Mouse (Mus musculus) CD4-positive, CD25-positive, alpha-beta regulatory T cell, adult 2 months (primary cell): ENCODE measurements around the gene Pygb.
A peak's percentile ranks its signal among the peaks of the same experiment; 100 is the strongest.

Experiments used
- DNase-seq: peaks from one replicate; pipeline ENCODE4 v3.0.0-alpha.2; 2012; ENCODE audit warnings: low read depth, low spot score

Gene Pygb

GRCm38 (mm10) chr2:150786251-150787180 is at the start of gene Pygb:
TSS of gene Pygb (plus strand) at chr2:150786735.
- peak; percentile 94 for DNase-seq

- DNase-seq: no peak
Measured at GRCm38 (mm10) chr2:150737881-150738280, 48.7 kb upstream of the Pygb start.

DNA sequence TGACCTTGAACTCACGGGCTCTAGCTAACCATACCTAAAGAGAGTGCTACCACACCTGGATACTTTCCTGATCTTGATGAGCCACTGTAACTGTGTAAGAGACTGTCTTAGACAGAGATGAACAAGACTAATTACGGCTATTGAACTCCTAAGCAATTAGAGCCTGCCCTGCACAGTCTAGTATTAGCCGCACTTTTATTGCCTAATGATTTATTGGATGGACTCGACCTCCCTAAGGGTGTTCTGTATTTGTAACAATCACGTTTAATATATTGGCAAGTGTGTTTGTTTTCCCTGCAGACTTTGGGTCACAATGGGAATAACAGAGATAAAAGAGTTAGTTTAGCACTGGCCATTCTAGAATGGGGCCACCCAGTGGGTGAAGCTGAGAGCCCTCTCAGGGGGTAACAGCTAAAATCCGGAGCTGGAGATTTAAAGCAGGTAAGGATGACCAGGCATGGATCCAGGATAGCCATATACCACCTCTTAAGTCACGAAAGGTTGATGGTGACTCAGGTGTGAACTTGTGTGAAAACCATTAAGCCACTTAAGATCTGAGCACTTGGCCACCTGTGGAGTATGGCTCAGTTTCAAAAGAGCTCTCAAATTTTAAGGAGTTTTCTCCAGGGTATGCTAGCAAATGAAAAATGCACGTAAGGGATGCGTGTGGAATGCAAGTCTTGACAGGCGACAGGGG is 46.2 kb upstream of the Pygb start:
- DNase-seq: no peak

- DNase-seq: peak; percentile 44
Measured at GRCm38 (mm10) chr2:150741405-150741804, 45.1 kb upstream of the Pygb start.

- no peak for DNase-seq
Measured at GRCm38 (mm10) chr2:150745016-150745415, 41.5 kb upstream of the Pygb start.

DNA sequence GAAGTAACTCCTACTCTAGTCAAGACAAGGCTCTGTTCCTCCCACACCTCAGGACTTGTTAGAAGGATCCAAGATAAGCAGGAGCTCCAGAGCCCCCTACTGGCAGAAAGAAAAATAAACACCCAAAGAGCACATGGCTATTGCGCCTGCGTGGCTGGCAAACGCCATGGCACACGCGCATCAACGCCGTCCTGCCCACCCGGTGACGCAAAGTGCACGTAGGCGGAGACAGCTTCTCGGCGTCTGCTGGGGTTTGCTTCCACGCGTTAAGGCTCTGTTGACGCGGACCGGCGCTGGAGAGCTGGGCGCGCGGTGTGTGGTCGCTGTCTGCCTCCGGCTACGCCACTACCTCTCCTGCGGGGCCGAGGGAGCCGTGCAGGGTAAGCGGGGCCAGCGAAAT is 37.7 kb upstream of the Pygb start, which contains the start of gene Entpd6:
TSS of gene Entpd6 (plus strand) at position 189 of the 400 bp plus-strand sequence.
- peak; percentile 99 for DNase-seq

- DNase-seq: no peak
Measured at GRCm38 (mm10) chr2:150749283-150749682, 37.3 kb upstream of the Pygb start.

DNA sequence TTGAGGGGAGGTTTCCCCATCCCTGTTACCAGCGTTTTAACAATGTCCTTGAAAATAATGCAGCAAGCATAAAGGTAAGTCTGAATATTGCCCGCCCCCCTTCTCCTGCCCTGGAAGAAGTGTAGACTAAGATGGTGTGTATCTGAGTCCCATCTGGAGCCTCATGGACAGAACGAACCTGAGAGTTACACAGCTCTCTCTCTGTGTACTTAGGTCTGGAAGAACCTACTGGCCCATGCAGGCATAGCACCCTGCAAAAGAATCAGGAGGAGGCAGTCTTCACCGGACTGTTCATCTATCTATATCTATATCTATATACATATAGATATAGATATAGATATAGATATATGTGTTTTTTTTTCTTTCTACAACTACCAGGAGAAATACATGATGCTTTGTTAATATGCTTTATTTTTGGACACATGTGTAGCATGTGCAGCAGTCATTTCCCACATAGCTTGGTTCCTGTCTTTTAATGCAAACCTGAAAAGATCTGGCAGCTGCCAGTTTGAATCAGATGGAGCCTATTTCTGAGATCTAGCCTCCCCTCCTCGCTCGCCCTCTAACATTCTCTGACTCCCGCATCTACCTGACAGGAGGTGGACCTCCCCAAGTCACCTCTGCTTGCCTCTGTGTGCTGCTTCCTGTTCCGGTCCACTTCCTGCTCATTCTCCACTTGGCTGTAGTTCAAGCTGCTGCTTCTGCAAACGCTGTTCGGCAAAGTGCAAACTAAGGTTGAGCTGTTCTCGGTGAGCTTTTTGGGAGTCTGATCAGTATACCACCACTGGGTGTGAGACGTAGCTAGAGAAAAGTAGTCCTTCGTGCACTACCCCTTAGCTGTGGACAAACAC is 36.2 kb upstream of the Pygb start:
- peak; percentile 77 for DNase-seq

DNA sequence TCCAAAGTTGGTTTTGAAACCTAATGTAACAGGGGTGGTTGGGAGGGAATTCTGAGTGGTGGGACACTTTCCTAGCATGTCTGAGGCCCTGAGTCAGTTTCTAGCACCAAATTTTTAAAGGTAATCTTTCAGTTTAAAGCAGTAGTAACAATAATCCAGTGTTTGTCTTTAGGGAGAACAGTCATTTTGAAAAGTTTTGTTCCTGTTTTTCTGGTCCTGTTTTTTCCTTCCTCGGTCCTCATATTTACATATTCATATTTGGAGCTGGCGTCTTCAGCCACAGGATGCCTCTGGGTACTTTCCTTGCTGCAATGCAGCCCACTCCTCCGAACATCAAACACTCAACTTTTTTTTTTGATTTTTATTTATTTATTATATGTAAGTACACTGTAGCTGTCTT is 31.5 kb upstream of the Pygb start:
- no peak for DNase-seq

GRCm38 (mm10) chr2:150761476-150761875 is 25.1 kb upstream of the Pygb start:
- peak; percentile 20 for DNase-seq

DNA sequence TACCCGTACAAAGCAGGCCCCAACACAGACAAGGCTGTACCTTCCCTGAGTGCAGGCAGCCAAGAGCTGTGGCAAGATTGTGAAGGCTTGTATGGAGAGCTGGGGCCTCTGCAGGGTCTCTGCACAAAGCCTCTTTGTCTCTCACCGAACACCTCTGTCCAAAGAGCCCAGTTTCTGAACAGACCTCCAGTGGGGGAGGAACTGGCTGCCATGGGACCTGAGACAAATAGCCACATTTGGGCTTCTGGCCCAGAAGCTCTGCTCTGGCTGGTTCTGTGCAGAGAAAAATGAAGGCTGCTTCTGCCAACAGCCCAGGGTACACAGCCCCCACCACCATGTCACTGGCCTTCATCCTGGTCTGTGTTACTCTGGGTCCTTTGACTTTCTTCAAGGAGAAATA is 20.9 kb upstream of the Pygb start:
- no peak for DNase-seq

DNA sequence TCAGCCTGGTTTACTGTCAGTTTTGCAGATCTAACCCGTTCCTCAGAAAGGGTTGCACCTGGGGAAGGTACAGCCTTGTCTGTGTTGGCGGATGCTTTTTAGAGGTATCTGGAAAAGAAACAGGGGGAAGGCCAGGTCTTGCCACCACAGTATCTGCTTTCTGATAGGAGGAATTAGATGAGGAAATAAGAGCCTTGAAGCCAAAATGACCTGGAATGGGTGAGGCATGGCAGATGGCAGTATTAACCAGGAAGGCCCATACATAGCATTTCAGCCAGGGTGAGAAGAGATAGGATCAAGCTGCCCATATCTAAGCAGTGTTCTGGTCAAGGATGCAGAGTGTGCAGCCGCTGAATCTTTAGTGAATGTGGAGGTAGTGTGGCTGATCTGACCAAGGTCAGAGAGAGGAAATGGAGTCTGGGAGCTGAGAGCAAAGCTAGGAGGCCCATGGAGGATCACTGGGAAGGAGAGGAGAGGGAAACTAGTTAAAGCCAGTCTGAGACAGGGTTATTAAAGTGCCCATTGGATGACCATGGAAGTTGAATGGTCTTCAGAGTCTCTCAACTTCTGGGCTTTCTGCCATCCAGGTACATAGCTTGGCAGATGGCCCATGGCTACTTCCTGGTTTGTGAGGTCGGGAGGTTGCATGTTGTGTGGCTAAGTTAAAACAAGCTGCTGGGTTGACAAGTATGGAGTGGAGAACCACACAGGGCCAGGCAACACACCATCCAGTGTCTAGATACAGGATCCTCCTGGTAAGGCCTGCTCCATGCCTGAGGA is 20.3 kb upstream of the Pygb start:
- DNase-seq: no peak

GRCm38 (mm10) chr2:150768678-150769077 is 17.9 kb upstream of the Pygb start:
- DNase-seq: no peak

- DNase-seq: no peak
Measured at GRCm38 (mm10) chr2:150770747-150771146, 15.8 kb upstream of the Pygb start.

DNA sequence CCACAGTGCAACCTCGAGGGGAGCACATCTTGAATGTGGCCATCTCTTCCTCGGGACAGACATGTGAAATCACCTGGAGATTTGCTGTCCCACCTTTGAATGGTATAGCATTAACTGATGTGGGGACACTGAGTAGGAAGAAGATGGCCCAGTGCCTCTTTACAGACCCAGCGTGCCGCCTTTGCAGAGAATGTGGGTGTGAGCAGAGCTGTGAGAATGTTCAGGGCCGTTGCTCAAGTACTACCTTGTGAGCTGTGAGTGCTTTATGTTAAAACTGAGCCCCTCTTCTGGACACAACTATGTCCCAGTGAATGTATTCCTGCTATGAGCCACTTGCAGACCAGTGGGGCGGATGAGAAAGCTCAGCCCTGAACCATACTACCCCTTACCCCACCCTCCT is 15.4 kb upstream of the Pygb start:
- no peak for DNase-seq

- no peak for DNase-seq
Measured at GRCm38 (mm10) chr2:150771996-150772395, 14.5 kb upstream of the Pygb start.

DNA sequence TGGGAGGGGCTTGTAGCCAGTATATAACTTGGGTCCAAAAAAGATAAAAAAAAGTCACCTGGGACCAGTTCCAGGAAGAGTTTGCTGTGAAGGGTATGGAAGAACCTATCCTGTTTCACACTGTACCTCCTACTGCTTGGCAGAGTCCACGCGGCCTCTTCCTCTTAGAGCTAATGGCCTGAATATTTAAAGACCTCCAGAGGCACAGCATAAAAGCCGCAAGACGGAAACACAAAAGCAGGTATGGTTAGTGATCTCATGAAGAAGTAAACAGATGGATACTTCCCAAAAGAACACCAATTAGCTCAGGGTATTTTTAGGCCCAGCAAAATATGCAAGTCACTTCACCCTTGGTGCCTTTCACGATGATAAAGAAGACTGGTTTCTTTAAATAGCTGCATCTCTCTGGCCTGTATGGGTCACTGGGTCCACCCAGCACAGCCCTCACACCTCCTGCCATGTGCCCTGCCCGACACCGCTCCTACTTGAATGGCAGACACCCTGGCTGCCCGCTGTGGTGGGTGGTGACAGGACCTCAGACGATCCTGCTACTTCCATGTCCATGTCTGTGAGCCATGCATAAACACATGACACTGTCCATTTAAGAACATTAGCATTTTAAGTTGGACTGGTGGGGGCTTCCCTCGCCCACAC is 13.9 kb upstream of the Pygb start:
- DNase-seq: no peak

GRCm38 (mm10) chr2:150782801-150783200 is 3.7 kb upstream of the Pygb start:
- peak; percentile 12 for DNase-seq

GRCm38 (mm10) chr2:150787234-150787771 is 768 bp downstream of the Pygb start:
- peak; percentile 43 for DNase-seq
